Comparison of ENCODE assay signal across 11 mouse cellular contexts in genomic region chr19:7161064-7161463, GRCm38 (mm10). TPM values are rescaled to one million over a fixed set of nuclear protein-coding genes. Genes with fewer than 3 reads are reported as not detected.
"Had no signal": no experiment of that assay in that cellular context is flagged by ENCODE, and none has a peak within 500 bp of the region (broad histone marks: within the 10 kb centered on the region; RNA-seq: fewer than 3 reads in every experiment).

No protein-coding gene starts in this region.

- H3K4me2 ChIP-seq: liver, embryonic 13.5 days had no signal

- H3K36me3 ChIP-seq: kidney, embryonic 15.5 days; limb, embryonic 12.5 days; liver, embryonic 13.5 days; lung, embryonic 15.5 days had no signal

- DNase-seq: kidney, adult 2 months; kidney, postnatal 14 days; liver, embryonic 13.5 days; spleen, adult 18-20 months; thymus, adult 18-20 months had no signal

- H3K4me3 ChIP-seq: kidney, embryonic 15.5 days; limb, embryonic 12.5 days; liver, embryonic 13.5 days; lung, embryonic 15.5 days; megakaryocyte, embryonic 14.5 days had no signal

- H3K9me3 ChIP-seq: kidney, embryonic 15.5 days; limb, embryonic 12.5 days; liver, embryonic 13.5 days; lung, embryonic 15.5 days; megakaryocyte, embryonic 14.5 days had no signal

- H3K9ac ChIP-seq: kidney, embryonic 15.5 days; limb, embryonic 12.5 days; liver, postnatal 0 days; lung, embryonic 15.5 days had no signal

- H3K27ac ChIP-seq: kidney, embryonic 15.5 days; limb, embryonic 12.5 days; liver, embryonic 13.5 days; lung, embryonic 15.5 days; macrophage had no signal

- ATAC-seq: liver, postnatal 0 days had no signal

RNA-seq across cellular contexts. Expression of gene Flrt1, which starts 55.5 kb away (rescaled TPM):
- polyA plus RNA-seq: macrophage had no signal
